Mouse (Mus musculus): Measurements from ENCODE around the gene Uaca.
"Not testable (repeated sequence)": the region's sequence is repeated elsewhere in the genome, so short reads cannot be mapped to it uniquely, and the experiment has no call there.

Gene Uaca

DNA sequence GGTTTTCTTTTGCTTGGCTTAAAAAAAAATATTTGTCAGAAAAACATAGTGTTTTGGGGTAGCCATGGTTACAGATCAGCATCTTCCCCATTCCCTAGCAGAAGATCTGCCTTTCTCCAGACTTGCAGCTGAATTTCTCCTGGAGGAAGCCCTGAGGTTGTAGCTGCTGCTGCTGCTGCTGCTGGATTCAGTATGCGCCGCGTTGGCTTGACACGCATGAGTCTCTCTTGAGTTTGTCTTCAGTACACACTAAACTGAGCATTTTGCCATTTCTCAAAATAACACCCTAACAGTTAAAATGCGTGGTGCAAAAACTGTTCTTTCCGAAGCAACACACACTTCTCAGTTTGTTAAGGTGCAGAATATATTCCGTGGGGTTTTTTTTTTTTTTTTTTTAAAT is 1.7 kb downstream of the Uaca start:
- DNase-seq, result peak; percentile 80

DNA sequence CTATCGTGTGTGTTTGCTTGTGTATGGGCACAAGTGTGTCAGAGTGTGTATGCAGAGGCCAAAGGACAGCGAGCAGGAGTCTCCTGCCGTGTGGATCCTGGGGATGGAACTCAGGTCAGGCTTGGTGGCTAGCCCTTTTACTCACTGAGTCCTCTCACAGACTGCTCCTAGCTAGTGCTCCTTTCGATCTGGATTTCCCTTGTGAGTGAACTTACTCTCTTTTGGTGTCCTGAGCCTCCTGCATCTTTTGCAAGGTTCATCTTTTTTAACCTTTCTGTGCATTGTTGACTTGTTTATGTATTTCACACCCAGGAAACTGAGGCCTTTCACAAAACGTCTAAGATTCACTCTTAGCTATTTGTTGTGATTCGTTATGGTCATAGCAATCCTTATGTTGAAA is 2.8 kb downstream of the Uaca start:
- DNase-seq, result peak; percentile 64

DNA sequence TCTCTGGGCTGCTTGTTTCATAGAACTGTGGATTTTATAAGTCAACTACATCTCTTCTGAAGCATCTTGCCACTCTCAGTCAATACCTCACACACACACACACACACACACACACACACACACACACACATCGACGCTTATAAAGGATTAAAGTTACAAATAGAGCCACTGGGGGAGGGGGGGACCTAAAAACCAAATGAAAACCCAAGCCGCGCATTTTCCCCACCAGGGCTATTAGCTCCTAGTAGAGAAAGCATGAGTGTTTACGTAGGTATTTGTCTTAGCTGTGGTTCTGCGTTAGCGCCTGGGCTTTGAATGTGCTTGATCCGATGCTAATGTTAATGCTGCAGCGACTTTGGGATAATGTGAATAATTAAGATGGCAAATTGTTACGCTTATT is 4.7 kb downstream of the Uaca start:
- peak; percentile 70 for DNase-seq

DNA sequence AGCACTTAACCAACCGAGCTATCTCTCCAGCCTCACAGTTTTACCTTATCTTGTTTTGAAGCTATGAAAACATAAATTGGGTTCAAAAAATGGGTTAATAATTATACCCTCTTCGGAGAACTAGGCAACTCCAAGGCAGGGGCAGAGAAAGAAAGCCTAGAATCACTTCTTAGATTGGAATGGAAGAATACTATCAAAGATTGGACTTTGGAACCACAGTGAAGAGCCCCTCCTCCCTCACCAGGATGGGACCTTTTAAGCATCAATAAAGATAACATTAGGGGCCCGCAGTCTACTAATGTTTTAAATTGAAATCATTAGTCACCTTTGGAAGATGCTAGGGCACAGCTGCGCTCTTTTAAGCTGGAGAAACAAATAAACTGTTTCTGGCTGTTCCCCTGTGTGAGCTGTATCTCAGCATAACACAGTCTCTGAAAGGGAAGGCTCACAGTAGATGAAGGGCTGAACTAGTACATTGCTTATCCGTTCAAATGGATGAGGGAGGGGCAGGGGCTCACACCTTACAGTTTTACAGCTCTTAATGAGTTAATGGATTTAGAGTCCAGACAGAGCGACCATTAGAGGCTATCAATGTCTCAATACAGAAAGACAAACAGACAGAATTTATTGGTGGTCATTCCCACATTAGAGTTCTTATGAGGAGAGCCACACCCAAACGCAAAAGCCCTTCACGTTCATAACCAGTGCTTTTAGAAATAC is 6.5 kb downstream of the Uaca start:
- peak; percentile 46 for DNase-seq

DNA sequence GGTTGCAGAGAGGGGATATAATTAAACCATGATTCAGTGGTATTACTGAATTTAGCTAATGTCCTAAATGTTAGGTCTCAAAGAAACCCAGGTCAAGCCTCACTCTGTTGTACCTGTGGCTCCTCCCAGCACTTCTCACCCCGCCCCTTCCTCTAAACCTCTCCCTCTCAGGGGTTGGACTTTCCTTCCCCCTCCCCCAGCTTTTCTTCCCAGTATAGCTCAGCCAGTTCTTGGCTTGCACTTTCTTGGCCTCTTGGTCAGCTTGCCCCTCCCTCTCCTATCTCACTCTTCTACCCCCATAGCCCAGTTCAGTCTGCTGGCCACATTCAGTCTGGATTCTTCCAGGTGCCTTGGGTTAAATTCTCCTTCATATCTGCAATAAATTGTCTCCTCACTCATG is 7.4 kb downstream of the Uaca start:
- peak; percentile 86 for DNase-seq

DNA sequence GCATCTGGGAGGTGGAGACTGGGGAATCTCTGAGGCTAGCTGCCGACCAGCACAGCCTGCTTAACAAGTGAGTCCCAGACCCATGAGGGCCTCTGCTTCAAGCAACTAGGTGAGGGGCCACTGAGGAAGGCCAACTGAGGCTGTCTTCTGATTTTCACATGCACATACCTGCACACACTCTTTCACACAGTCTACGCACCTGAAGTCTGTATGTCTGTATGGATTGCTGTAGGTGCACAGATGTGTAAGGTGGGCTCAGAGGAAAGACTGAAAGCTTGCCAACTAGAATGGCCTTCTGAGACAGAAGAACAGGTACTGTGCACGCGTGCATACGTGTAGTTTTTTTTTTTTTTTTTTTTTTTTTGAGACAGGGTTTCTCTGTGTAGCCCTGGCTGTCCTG is 8.0 kb downstream of the Uaca start:
- peak; percentile 80 for DNase-seq

DNA sequence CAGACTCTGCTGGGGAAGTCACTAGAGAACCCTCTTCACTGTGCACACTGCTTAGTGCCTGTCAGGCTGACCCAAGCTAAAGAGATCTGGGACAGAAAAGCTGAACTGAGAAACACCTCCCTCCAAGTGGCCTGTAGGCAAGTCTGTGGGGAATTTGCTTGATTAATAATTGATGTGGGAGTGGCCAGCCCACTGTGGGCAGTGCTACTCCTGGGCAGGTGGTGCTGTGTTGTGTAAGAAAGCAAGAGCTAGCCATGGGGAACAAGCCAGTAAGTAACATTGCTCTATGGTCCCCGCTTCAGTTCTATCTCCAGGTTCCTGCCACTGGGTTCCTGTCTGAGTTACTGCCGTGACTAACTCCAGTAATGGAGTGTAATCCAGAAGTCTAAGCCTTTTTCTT is 11.7 kb downstream of the Uaca start:
- DNase-seq, result peak; percentile 68

DNA sequence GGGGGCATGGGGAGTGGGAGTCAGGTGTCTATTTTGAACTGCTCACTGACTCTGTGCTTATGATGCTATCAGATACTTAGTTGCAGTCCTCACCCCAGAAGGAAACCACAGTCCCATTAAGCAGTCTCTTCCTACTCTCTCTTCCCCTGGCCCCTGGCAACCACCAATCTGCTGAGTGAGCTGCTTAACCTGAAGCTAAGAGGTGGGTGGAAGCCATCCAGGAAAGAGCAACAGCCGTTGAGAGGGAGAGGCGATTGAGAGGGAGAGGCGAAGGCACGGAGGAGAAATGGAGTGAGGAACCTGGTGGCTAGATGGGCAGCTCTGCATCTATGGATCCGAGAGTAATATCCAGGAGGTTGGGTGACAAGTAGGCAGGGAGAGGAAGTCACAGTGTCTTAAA is 13.7 kb downstream of the Uaca start:
- DNase-seq, result peak; percentile 86

DNA sequence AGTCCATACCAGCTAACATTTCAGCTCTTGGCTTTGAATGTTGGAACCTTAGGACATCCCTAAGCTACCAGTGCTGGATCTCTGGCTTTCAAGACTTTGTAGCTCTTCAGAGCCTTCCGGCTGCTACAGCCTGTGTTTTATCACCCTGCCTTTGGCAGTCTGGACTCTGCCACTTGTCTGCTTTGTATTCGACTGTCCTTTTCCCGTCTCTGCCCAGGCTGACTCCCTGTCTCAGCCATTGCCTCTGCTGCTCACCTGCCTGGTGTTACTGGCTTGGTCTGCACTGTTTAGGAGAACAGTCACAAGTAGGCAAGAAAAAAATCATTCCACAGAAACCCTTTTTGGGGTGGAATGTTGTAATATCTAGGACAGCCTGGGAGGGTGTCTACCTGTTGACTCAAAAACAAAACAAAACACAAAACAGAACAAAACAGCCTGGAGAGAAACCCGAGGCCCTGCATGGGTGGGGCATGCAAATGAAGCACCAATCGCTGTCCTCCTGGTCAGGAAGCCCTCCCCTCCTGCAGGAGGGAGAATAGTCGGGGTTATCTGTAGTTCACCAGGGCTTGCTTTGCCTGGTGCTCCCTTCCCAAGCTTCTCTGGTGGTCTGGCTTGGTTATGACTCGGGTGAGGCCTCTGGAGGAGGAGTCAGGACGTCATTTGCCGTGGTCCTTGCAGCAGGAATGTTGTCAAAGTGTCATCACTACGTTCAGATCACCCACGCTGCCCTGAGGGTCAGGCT is 19.0 kb downstream of the Uaca start:
- DNase-seq, result peak; percentile 98

DNA sequence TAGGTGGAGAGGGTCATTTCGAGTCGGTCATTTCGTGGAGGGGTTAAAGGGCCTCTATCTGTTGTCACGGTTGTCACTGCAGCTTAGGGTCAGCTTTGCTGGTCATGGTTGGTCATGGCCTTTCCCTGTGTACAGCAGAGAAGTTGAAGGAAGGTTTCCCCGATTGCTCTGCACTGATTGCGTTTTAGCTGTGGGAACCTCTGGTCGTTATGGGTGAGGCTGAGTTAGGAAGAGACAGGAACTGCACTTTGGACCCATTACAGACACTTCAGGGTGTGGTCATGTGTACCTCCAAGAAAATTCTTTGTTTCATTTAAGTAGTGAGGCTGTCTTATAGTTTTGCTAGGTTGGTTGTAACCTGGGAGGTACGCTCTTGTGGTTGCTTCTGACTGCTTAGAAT is 21.2 kb downstream of the Uaca start:
- DNase-seq, result no peak

DNA sequence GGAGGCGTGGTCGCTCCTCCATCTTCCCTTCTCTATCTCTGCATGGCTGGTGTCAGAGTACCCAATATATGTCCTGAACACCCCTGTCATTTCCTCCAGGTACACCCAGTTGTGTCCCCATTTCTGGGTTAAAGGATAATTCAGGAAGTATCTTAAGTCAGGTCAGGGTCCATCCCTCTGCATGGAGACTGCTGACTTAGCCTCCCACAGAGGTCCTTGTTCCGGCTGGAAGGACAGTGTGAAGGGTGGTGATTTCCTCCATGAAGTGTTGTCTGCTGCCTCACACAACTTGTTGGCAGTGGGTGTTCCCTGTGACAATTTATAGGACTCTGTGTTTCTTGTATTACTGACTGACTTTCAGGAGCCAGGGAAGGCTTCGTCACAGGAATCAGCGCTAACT is 23.2 kb downstream of the Uaca start:
- DNase-seq, result no peak

DNA sequence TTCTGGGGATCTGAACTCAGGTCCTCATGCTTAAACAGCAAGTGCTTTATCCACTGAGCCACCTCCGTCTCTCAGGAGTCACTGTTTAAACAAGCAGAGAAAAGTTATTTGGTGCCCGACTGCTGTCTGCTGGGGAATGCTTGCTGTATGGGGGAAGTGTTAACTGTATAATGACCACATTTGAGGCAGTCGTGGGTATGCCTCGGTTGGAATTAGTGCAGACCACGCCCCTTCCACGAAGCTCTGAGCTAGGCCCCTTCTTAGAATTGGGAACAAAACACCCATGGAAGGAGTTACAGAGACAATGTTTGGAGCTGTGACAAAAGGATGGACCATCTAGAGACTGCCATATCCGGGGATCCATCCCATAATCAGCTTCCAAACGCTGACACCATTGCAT is 24.2 kb downstream of the Uaca start:
- not testable (repeated sequence) for DNase-seq

DNA sequence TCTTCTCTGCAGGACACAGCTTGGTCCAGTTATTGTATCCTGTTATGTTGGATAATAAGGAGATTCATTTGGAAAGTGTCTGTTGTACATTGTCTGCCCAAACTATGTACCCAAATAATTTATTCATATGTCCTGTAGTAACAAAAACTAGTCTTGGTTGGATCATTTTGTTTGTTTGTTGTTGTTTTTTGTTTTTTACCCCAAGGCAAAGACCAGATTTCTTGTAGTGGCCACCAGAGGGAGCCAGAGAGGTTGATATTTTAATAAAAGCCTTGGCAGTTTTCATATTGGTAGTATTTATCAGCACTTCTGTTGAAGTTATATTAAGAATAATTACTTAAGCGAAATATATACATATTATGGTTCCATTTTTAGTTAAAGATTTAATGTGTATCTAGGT is 25.0 kb downstream of the Uaca start:
- no peak for DNase-seq

DNA sequence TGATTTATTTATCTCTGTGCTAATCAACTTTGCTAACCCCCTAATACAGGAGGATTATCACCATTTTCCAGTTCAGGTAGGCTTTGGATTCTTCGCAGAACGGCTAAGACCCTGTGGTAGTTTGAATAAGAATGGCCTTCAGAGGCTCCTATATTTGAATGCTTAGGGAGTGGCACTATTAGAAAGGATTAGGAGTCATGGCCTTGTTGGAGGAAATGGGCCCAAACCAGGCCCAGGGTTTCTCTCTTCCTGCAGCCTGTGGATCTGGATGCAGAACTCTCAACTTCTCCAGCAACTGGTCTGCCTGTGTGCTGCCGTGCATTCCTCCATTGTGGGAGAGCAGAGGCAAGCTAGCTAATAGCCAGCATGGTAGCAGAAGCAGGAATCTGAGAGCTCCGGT is 27.2 kb downstream of the Uaca start:
- no peak for DNase-seq

DNA sequence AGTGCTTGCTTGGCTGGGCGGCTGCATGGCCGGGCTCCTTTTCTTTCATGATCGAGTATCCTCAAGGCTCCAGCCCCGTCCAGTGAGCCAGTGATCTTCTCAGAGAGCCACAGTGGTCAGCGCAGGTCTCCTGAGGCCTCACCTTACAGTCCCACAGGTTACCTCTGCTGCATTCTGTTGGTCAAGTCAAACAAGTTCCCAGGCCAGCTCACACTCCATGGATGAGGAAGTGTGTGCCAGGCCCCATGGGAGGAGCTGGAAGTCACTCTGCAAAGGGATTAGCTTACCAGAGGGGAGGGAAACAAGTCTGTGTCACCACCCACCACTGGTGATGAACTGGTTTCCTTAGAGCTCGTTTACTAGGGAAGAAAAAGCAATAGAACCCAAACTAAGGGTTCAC is 28.3 kb downstream of the Uaca start:
- no peak for DNase-seq

DNA sequence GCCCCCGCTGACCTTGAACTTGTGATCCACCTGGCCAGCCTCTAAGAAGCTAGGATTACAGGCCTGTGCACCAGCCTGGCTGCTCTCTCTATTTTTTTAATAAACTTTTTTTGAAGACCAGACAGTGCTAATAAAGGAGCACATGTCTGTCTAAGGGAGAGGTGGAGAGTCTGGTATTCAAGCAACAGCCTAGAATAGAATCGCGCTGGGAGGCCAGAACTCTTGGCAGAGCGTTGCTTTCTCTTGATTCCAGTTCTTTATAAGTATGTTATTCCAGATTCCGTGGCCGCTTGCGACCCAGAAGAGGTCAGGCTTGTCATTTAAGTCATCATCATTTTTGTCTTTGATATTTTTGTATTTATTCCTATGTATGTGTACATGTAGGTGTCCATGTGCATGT is 31.2 kb downstream of the Uaca start:
- DNase-seq, result no peak

DNA sequence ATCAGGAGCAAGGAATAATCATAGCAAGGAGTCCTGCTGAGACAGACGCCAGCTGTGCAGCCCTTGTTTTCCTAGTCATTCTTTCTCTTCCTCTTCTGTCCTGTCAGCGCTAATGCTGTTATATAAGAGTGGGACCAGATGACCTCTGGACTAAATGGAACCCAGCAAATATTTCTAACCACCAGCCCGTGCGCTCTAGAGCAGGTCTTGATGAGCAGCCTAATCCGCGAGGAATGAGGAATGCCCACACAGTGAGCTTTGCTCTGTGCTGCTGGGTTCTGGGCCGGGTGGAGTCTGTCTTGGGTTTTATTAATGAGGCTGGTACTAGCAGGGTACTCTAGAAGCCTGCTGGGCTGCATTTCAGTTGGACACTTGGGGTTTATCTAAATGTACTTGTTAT is 32.4 kb downstream of the Uaca start:
- peak; percentile 92 for DNase-seq

DNA sequence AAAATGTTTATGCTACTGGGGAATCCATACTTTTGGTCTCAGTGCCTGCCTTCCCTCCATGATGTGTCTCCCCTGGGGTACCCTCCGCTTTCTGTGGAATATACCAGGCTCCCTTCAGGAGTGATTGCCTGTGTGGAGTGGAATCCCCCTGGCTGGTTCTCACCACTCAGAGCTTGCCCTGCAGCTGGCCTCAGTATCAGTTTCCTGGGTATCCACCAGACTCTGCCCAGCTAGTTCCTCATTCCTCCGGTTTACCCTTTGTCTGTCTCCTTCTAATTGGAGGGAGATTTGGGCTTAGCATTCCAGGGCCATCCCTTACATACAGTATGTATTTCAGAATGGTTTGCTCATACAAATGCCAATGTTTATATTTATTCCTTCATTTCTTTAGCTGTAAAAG is 33.9 kb downstream of the Uaca start:
- DNase-seq, result peak; percentile 63

DNA sequence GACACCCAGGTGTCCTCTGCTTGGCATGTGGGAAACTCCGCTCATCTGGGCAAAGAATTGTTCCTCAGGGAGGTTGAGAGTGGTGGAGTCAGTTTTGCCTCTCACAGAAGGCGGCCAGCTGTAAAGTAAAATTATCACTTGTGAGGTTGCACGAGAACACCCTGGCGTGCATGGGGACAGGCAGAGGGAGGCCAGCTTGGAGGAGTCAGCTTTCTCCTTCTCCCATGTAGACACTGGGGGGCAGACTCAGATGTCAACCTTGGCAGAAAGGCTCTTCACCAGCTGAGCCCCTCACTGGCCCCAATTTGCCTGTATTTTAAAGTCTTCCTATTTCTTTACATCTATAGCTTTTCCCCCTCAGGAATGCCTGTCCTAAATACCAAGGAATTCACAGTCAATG is 35.3 kb downstream of the Uaca start:
- peak; percentile 84 for DNase-seq

DNA sequence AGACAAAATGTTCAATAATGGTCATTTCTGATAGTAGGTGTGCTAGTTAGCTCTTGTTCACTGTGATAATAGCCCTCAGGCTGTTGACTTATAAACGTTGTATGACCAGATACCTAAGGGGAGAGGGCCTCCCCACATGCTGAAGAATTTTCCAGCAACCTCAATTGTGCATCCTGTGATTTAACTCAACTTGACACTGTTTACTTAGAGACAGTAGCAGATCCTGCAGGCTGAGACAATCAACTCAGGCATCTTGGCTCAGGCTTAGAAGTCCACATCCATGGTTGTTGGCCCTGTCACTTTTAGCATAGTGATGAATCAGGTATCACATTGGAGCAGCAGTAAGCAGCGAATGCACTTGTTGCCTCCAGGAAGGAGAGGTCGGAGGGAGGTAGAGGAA is 35.7 kb downstream of the Uaca start:
- DNase-seq, result no peak

DNA sequence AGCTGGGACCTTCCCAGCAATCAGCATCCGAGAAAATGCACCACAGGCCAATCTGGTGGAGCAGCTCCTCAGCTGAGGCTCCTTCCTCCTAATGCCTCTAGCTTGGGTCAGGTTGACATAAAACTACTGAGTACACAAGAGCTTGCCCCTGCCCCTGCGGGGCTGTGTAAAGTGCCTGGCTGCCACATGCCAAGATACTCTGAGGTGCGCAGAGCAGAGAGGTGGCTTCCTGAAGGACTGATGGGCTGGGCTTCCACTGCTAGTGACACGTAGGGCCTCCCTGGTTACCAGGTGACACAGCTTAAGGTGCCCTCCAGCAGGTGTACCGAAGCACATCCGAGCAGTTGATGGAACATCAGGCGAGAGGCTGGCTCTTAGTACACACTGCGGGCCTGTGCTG is 37.9 kb downstream of the Uaca start:
- DNase-seq, result no peak

DNA sequence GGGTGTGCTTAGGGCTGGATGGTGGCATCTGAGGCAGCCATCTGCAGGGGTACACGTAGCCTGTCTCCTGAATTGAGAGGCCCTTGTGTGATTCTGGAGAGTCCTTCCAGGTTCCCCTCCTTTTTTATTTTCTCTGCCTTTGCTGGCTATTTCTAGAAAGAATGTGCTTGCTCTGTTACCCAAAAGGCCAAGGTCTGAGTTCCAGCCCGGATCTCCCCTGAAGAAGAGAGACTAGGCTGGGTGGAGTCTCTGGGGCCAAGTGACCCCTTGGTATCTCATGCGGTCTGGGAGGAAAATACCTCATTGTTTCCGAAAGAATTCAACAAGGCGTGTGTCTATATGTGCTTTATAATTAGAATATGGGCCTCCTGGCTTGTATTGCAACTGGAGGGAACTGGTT is 41.8 kb downstream of the Uaca start:
- DNase-seq, result peak; percentile 83

DNA sequence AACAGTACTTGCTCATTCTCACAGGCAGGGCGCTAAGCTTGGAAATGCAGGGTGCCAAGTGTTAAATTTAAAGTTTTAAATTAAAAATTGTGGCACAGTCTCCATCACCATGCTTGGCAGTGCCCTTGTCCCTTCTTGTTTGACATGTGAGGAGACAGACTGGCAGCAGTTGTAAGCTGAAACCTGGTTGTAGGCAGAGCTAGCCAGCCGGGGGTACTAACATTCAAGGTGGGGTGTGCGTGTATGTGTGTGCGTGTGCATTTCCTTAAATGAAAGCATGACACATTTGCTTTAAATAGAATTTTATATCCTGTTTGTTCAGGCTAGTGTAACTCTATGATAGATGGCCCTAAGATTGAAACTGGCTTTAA is 42.7 kb downstream of the Uaca start:
- no peak for DNase-seq

DNA sequence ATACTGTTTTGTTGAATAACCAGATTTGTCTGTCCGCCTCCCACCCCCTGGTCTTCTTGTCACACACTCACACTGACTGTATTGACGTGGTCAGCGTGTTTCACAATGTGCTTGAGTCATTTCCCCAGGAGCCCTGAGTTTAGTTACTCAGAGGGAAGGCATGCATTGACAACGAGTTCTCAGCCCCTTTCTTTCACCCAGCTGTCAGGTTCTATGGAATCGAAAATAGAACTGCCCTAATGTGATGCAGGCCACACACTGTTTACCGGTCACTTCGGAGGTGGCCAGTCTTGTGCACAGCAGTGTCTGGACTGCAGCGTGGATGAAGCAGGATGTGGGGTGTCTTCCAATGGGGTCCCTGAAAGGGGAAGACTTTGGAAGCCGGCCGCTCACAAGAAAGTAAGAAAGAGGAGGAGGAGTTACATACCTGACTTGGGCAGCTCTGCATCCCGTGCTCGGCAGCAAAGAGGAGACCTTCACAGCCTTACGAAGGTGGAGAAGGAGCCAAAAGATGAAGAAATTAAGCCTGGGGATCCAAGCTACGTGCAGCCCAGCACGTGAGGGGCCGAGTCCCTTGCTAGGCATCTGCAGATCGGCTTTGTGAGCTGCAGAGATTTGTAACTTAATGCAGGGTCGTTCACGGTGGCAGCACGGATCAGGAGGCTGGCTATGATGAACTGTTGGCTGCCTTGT is 43.3 kb downstream of the Uaca start:
- DNase-seq, result peak; percentile 98
